Mouse (Mus musculus): ENCODE results near the gene Tigd3.

Tigd3 gene

DNA sequence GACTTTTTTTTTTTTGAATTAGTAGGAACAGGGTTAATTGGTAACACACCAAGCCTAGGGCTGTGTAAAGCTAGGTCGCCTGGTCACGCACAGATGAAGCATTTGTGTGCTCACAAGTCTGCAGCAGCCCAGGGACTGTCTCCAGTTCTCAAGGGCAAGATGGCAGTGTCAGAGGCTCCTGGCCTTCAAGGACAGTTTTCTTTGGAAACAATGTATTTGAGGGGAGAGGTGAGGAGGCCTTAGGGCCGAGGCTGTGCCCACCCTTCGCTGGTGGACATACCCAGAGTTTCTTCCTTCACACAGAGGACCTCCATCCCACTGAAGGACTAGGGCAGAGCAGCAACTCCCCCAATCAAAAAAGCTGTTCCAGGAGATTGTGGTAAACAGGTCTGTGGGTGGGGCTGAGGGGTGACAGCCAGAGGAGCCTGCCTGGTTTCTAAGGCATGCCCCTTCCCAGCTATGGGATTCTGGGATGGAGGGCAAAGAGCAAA is 46.6 kb downstream of the Tigd3 start:
- no peak for DNase-seq (ENCODE audit: low spot score)

DNA sequence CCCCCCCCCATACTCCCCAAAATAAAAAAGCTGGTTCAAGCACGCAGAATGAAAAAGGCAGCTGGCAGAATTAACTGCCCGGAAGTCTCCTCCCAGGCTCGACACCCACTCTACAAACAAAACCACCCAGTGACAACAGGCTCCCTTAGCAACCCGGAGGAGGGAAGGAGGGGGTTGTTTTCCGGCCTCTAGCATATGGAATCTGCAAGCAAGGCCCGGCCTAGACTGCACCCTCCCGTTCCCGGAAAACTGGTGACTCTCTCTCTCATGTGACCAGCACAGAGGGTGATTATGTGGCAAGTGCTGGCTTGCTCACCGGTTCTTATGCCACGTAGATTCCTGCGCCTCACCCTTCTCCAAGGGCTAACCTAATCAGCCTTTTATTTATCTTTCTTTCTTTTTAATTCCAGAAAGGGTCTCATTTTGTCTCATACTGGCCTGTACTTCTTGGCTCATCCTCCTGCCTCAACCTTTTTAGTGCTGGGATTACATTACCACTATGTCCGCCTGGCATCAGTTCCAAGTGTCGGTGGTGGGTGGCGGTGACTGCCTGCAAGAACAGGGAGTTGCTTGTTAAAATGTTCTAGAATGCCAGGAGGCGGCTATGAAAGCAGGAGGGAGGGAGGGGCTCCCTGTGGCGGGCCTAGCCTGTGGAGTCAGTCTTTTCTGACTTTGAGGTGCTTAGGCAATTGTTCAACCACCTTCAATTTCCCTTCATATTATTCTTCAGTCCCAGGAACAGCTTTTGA is 47.2 kb downstream of the Tigd3 start:
- DNase-seq (ENCODE audit: low spot score), result peak; percentile 62

DNA sequence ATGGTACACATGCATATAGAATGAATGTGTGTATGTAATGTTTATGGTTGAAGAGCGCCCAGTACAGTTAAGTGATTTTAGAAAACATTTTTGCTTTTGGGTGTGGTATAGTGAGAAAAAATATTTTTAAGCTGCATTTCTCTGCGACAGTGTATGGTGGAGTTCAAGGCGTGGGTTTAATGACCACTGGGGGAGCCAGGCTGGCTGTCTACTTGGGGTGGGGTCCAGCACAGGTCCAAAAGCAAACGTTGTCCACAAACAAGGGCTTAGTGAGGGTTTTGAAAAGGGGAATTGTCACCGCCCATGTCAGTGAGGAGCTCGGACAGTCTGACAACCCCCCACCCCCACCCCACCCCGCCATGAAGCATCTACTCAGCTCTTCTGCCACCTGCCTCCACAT is 47.8 kb downstream of the Tigd3 start:
- DNase-seq (ENCODE audit: low spot score), result no peak

DNA sequence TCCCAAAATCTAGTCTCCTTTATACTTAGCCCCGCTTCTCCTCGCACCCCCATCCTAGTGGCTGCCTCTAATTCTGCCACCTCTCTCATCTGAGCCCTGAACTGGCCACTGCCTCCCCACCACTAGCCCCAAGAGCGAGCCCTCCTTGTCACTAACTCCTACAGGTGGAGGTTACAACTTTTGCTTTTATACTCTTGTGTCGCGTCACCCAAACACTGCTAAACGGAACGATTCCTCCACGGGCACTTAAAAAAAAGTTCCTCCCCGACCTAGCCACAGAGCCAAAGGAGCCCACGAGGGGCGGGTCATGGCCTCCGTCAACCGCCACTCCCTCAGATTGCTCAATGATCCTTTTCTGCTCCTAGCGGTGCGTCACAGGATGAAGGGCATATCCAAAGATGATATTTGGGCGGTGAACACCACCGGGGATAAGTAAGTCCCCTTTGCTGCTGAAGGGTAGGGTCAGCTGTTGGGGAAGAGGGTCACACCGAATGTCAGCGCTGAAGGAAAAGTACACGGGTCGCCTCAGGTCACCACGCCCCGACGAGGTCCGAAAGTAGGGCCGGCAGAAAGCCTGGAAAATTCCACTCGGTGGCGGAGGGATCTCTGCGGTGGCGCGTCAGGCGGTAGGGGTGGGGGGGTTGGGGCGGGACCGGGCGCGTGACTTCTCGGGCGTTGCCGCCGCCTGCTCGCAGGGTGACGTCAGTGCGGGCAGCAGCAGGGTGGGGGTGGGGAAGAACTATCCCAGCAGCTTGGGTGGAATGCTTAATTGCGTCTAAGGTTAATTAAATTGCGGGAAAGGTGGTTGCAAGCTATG is 48.4 kb downstream of the Tigd3 start:
- DNase-seq (ENCODE audit: low spot score), result peak; percentile 94

DNA sequence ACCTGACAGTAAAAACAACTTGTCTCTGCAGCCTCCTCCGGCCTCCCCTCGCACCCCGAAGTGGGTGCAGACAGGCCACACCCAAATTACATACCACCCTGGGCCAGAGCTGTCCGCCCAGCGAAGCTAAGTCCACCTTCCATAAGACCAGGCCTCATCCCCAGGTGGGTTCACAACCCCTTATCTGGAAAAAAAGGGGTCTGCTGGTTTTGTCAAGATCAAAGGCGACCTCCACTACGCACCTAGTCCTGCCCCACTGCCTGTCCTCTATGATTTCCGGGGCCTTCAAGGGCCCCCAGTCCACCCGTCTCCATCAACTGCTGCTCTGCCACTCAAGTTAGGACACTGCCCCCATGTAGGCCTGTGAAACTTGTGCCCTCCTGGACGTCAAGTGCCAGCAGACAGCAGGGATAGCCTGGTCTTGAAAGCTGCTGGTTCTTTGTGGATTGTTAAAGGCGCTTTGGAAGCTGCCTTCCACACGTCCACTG is 49.1 kb downstream of the Tigd3 start:
- DNase-seq (ENCODE audit: low spot score), result no peak

DNA sequence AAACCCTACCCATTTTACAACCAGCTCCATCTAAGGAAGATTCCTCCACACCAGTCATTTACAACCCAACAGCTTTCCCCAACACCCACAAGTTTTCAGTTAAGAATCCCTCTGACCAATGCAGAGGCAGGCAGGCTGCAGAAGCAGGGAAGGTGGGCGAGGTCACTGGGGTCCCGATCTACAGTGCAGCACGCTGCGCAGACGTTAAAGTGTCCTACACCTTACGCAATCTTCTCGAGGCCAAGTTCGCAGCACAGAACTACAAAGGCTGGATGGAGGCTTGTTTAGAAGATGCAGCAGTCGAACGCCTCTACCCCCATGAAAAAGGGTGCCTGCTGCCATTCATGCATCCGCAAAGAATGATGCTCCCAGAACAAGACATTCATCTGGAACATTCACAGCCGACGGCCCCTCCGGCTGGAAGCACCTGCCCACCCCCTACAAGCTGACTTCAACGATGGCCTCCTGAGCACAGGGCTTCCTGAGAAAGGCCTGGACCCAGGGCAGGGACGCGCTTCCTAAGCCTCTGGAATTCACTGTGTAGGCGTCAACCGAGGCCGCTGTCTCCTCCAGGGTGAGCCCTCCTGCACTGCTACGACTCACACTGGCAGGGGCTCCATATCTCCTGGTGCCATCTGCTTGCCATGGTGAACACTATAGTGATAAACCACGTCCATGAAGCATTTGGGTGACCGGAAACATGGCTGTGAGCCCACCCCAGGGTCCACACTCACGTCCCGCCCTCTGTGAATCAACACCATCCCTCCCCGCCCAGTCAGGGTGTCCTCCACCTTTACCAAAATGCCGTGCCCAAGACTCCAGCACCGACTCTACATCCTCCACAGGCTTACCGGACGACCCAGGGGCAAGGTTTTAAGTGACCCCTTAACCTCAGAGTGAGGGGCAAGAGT is 49.9 kb downstream of the Tigd3 start:
- no peak for DNase-seq (ENCODE audit: low spot score)

DNA sequence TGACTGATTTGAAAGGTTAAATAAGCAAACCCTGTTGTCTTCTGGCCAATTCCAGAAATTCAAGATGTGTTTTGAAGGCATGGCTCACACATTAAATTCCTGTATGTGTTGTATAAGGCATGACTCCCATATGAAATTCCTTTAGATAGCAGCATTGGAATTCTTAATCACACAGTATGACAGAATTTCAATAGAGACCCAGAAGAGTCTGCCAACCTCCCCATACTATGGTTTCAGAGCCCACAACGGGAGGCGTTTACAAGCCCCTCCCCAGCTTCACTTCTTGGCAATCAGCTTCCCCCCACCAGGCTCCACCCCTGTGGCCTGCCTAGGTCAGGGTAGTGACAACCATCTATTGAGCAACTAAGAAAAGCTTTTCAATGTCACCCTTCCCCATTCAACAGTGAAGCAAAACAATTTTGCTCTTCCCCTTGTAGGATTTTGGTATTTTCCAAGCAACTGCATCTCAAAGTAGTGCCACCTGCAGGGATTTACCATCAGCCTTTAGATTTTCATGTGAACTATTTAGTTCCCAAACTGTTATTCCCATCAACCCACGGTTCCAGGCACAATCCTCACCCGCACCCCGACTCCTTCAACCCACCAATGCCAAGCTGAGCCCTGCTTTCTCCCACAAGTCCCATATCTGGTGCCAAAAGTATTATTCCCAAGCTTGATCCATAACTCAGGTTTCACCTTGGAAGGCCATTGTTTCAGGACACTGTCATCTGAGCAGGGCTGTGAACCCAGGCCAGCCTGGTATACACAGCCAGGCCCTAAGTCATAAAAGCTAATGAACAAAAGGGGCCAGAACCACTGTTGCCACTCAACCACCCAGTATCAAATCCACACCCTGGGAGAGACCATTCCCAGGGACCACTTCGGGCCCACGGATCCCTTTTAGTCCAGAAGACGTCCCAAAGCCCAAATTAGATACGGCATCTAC is 50.9 kb downstream of the Tigd3 start:
- DNase-seq (ENCODE audit: low spot score), result no peak

DNA sequence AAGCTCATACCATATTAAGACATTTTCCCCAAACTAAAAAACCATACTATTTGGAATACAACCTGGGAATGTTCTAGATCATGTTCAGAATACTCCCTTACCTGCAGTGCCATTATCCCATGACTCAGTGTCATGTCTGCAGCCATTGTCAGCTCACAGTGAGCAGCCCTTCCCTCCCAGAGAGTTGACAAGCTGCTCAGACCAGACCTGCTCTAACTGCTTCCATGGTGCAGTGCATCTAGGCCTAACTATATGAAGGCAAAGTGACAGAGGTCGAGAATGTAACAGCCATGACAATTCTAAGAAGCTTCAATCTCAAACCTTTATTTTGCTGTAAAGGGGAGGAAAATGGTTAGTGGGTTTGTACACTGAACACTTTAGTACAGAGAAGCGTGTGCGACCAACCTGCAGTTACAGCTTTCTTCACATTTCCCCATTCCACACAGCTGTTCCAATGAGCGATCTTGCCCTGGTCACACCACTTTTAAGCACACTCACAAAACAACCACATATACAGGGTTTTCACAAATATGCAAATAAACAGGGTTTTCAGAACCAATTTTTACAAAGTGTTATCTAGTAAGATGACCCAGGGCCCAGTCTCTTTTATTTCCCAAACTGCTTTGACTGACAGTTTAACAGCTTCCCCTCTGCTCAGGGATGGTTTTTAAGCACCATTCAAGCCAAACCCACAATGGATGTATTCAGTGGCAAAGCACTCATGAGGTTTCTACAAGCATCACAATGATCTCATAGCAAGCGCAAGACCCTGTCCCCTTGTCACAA is 51.8 kb downstream of the Tigd3 start:
- no peak for DNase-seq (ENCODE audit: low spot score)

DNA sequence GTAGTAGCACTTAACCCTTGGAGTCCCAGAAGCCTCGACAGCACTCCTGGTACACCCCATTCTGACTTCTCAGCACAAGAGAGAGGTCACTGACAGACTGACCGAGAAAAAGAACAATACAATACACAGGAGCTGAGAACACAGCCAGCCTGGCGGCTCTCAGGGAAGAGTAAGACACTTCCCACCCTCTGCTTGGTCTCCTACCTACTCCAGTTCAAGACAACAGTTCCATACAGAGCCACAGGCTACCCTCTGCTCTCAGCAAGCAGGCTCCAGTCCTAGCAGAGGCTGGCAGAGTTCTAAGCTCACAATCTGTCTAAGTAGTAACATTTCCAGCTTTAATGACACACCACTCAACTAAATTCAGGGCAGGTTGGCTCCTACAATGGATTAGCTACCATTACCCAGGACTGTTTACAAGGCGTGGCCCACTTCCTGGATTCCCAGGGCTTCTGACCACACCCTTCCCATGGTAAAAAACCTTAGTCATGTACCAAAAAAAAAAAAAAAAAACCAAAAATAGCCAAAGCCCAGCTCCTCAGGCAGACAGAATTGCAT is 52.5 kb downstream of the Tigd3 start:
- no peak for DNase-seq (ENCODE audit: low spot score)
